Mouse (Mus musculus): ENCODE measurements around the gene Rbpj. TPM values are rescaled to one million over a fixed set of nuclear protein-coding genes. Genes with fewer than 3 reads are reported as not detected.
A peak's percentile ranks its signal among the peaks of the same experiment; 100 is the strongest.

Gene Rbpj
- total RNA-seq, 2 experiments from 2014 or later = 17.5 to 22.4 TPM

GRCm38 (mm10) chr5:53509927-53510326 lies 44.0 kb downstream of the Rbpj start:
- DNase-seq = no peak

- peak; percentile 56 to 72 for DNase-seq
Measured at GRCm38 (mm10) chr5:53511426-53511825, 45.5 kb downstream of the Rbpj start.

- DNase-seq = no peak
Measured at GRCm38 (mm10) chr5:53514959-53515612, 49.1 kb downstream of the Rbpj start.

- DNase-seq = no peak
Measured at GRCm38 (mm10) chr5:53516482-53516881, 50.5 kb downstream of the Rbpj start.

- DNase-seq = no peak
Measured at GRCm38 (mm10) chr5:53517802-53518201, 51.9 kb downstream of the Rbpj start.

- no peak for DNase-seq
Measured at GRCm38 (mm10) chr5:53519131-53519530, 53.2 kb downstream of the Rbpj start.

GRCm38 (mm10) chr5:53519998-53520577 lies 54.1 kb downstream of the Rbpj start:
- no peak for DNase-seq

GRCm38 (mm10) chr5:53523046-53523445 lies 57.1 kb downstream of the Rbpj start:
- DNase-seq = peak; percentile 72 to 74

GRCm38 (mm10) chr5:53524162-53524561 lies 58.2 kb downstream of the Rbpj start:
- DNase-seq = no peak

- DNase-seq = no peak
Measured at GRCm38 (mm10) chr5:53524831-53525230, 58.9 kb downstream of the Rbpj start.

GRCm38 (mm10) chr5:53525305-53526069 lies 59.5 kb downstream of the Rbpj start:
- DNase-seq = no peak

GRCm38 (mm10) chr5:53526070-53526430 lies 60.1 kb downstream of the Rbpj start:
- no peak for DNase-seq

- DNase-seq = peak; percentile 71 to 78
Measured at GRCm38 (mm10) chr5:53529846-53530245, 63.9 kb downstream of the Rbpj start.

- no peak for DNase-seq
Measured at GRCm38 (mm10) chr5:53535096-53535495, 69.1 kb downstream of the Rbpj start.

- DNase-seq = peak in 1 of 2 experiments; percentile 45
Measured at GRCm38 (mm10) chr5:53536635-53537554, 70.9 kb downstream of the Rbpj start.

GRCm38 (mm10) chr5:53539860-53540633 lies 74.1 kb downstream of the Rbpj start:
- DNase-seq = peak; percentile 35 to 73

- DNase-seq = no peak
Measured at GRCm38 (mm10) chr5:53542073-53542472, 76.1 kb downstream of the Rbpj start.

GRCm38 (mm10) chr5:53543399-53543798 lies 77.4 kb downstream of the Rbpj start:
- peak; percentile 48 to 63 for DNase-seq

- no peak for DNase-seq
Measured at GRCm38 (mm10) chr5:53543945-53544344, 78.0 kb downstream of the Rbpj start.

GRCm38 (mm10) chr5:53546440-53546839 lies 80.5 kb downstream of the Rbpj start:
- no peak for DNase-seq

- peak; percentile 47 to 51 for DNase-seq
Measured at GRCm38 (mm10) chr5:53546979-53547472, 81.1 kb downstream of the Rbpj start.

All from heart, adult 18-20 months (tissue).